Mouse (Mus musculus) left cerebral cortex, adult 2 months (tissue): Measurements from ENCODE around the gene Arhgap44. TPM values are rescaled to one million over a fixed set of nuclear protein-coding genes. Genes with fewer than 3 reads are reported as not detected.

Experiments
- DNase-seq, 2 experiments: peaks; one replicate each; pipeline ENCODE4 v3.0.0; 2021 to 2022; ENCODE audit warnings: low spot score in 2 of 2, mixed read lengths in 1 of 2; ENCODE audit errors: extremely low spot score in 1 of 2
- H3K27ac ChIP-seq: fragments of 200-600 bp; 2 replicates; pipeline ENCODE4 v1.8.1; 2022
- H3K4me3 ChIP-seq: fragments of 200-600 bp; 2 replicates; pipeline ENCODE4 v1.8.1; 2022
- CTCF ChIP-seq: fragments of 200-600 bp; IDR thresholded peaks from 2 replicates; pipeline ENCODE4 v1.8.1; 2022; ENCODE audit warnings: antibody characterized with exemption, mild to moderate bottlenecking, moderate library complexity
- intact Hi-C: fragments of 180-260 bp; cut with DNase I; formaldehyde crosslinking; loops from one replicate; pipeline ENCODE4 v1.15.1; 2025
- total RNA-seq, 2 experiments: library from RNA; stranded (reverse); gene quantifications; 2 replicates each; pipeline ENCODE4 v1.2.3; 2021

Gene Arhgap44
- total RNA-seq, 2 experiments from 2014 or later, result 137 to 142 TPM

- Histone ChIP-seq H3K27ac (peak overlapping the region; percentile 57), H3K4me3 (no peak overlapping the region)
- DNase-seq, result no peak
- intact Hi-C loops, result loop anchor here (1.0 kb wide), 1 partner anchor 11 kb away; no protein-coding TSS in a partner anchor
- no peak for TF ChIP-seq CTCF
Measured at GRCm38 (mm10) chr11:65069609-65070008, 93.2 kb downstream of the Arhgap44 start.

DNA sequence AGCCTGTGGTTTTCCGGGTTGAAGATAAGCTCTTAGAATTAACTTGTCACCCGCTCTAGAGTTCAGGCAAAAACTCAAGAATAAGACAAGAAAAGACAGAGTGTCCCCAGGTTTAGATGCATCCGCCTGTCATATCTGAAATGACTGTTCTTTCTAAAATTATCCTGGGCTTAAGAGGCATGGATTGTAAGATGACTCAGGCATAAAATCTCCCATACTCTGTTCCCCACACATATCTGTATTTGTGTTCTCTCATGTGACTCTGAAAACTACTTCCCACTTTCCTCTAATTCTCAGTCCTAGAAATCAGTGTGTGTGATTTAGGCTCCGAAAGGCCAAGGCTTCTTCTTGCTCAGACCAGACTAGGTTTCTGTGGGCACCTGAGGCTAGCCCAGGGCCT lies 93.7 kb downstream of the Arhgap44 start:
- TF ChIP-seq CTCF, result no peak
- Histone ChIP-seq H3K27ac (peak overlapping the region; percentile 57), H3K4me3 (no peak overlapping the region)
- intact Hi-C loops, result loop anchor here (1.0 kb wide), 1 partner anchor 11 kb away; no protein-coding TSS in a partner anchor
- no peak for DNase-seq

DNA sequence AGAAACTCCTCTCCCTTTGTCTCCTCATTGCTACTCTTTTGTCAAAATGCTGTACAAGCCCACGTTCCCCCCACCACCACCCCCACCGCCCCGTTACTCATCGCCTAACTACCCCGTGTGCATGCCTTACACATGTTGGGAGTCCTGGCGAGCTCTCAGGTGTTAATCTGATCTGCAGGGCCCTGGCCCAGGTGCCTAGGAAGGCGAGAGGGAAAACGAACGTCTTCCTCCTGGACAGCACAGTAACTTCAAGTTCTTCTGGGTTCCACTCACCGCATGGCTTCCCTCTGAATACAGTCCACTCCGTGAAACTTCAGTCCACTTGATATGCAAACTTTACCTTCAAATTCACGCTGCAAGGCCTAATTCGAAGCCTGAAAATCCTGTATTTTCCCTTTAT lies 97.6 kb downstream of the Arhgap44 start:
- intact Hi-C loops, result no loop called here
- DNase-seq, result no peak
- TF ChIP-seq CTCF, result no peak
- Histone ChIP-seq H3K27ac (no peak overlapping the region), H3K4me3 (no peak overlapping the region)

- no peak for DNase-seq
- intact Hi-C loops, result no loop called here
- no peak overlapping the region for H3K27ac ChIP-seq
- TF ChIP-seq CTCF, result peak; percentile 53
- H3K4me3 ChIP-seq, result no peak overlapping the region
Measured at GRCm38 (mm10) chr11:65061437-65061836, 101.3 kb downstream of the Arhgap44 start.

DNA sequence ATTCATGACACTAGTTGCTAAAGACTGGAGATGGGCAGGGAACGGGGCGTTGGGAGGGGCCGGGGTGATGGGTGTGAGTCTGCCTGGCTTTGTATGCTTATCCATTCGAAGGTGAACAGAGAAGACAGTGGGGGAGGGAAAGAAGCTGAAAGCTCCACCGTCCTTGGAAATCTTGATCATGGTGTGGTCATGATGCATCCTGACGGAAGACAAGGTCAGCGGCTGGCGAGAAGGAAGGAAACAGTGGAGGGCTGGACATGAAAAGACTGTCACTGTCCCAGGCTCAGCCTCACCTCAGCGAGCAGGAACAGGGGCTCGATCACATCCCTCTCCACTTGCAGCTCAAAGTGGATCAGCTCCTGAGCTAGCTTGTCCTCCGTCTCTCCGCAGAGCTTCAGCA lies 103.2 kb downstream of the Arhgap44 start:
- H3K27ac ChIP-seq, result no peak overlapping the region
- DNase-seq, result no peak
- no peak overlapping the region for H3K4me3 ChIP-seq
- intact Hi-C loops, result loop anchor here (2.0 to 10.0 kb wide), 3 partner anchors 78 to 185 kb away; no protein-coding TSS in a partner anchor
- no peak for TF ChIP-seq CTCF

GRCm38 (mm10) chr11:65058224-65058908 lies 104.4 kb downstream of the Arhgap44 start:
- intact Hi-C loops, result loop anchor here (1.0 to 10.0 kb wide), 4 partner anchors 11 to 186 kb away; no protein-coding TSS in a partner anchor
- peak overlapping the region; percentile 11; the same call in 1 of the 2 replicates for H3K27ac ChIP-seq
- no peak for TF ChIP-seq CTCF
- H3K4me3 ChIP-seq, result no peak overlapping the region
- DNase-seq, result no peak

DNA sequence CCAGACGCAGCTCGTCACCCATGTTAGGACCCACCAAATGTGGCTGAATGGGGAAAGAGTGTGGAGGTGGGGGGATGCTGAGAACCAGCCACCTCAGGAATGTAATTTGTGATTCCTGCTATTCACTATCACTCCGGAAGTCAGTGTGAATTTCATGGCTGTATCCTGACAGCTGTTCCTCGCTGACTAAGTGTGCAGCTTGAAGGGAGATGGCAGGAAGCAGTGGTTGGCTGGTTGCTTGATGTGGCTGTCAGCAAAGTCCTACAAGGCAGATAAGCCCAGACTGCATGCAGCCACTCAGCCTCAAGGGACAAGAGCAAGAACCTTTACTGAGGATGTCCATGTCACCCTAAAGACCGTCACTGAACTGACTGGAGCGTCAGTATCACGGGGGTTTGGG lies 107.2 kb downstream of the Arhgap44 start:
- Histone ChIP-seq H3K4me3 (no peak overlapping the region), H3K27ac (no peak overlapping the region)
- TF ChIP-seq CTCF, result no peak
- no peak for DNase-seq
- intact Hi-C loops, result loop anchor here (5.0 to 10.0 kb wide), 2 partner anchors 82 to 189 kb away; no protein-coding TSS in a partner anchor

GRCm38 (mm10) chr11:65054216-65054615 lies 108.5 kb downstream of the Arhgap44 start:
- intact Hi-C loops, result loop anchor here (10.0 kb wide), 1 partner anchor 191 kb away; no protein-coding TSS in a partner anchor
- H3K27ac ChIP-seq, result no peak overlapping the region
- no peak for TF ChIP-seq CTCF
- no peak overlapping the region for H3K4me3 ChIP-seq
- DNase-seq, result no peak

DNA sequence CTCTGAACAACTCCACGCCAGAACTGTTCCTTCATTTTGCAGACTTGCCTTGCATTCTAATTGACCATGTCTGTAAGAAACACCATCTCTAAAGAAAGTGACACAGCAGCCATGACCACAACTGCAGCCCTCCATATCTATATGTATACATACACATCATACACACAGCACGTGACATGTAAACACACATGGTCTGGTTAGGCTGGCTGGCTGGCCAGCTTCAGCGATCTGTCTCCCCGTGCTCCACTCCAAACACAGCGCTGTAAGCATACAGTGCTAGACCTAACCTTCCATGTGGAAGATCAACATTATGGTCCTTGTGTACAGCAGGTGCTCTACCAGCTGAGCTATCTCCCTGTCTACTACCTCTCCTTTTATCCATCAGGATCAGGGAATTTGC lies 111.9 kb downstream of the Arhgap44 start:
- TF ChIP-seq CTCF, result no peak
- no peak overlapping the region for H3K4me3 ChIP-seq
- DNase-seq, result no peak
- no peak overlapping the region for H3K27ac ChIP-seq
- intact Hi-C loops, result loop anchor here (10.0 kb wide), 1 partner anchor 194 kb away; no protein-coding TSS in a partner anchor

DNA sequence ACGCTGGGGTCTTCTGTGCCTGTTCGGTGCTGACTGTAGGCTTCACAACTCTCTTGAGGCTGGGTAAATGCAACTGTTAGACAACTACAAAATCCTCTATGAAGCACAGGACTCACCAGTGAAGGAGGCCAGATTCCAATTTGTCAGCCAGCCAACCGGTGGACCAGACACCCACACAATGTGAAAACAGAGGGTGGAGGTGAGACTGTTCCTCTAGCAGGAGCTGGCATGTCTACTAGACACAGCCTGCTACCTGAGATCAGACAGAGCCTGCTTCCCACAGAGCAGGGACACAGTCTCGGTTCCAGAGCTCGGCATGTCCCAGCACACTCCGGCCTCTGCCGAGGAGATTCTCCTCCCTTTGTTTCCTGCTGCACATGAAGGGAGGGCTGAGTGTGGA lies 113.7 kb downstream of the Arhgap44 start:
- intact Hi-C loops, result no loop called here
- Histone ChIP-seq H3K27ac (no peak overlapping the region), H3K4me3 (no peak overlapping the region)
- no peak for TF ChIP-seq CTCF
- peak in 1 of 2 experiments; percentile 41 for DNase-seq

DNA sequence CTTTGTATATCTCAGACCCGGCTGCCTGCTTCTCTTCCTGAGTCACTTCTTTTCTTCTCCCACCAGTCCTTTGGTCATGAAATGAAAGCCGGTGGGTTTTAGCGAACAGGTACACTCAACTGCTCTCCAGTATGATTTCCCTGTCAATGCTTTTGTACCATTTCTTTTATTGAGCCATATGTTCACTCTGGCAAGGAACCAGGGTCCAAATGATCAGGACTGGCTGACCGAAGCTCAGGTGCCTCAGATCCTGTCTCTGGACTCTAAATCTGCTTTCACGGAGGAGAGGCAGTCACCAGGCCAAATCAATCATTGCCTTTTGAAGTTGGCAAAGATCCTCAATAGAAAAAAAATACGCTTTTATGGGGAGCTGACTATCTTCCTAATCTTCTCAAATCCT lies 122.2 kb downstream of the Arhgap44 start:
- DNase-seq, result no peak
- no peak for TF ChIP-seq CTCF
- Histone ChIP-seq H3K4me3 (no peak overlapping the region), H3K27ac (no peak overlapping the region)
- intact Hi-C loops, result no loop called here

DNA sequence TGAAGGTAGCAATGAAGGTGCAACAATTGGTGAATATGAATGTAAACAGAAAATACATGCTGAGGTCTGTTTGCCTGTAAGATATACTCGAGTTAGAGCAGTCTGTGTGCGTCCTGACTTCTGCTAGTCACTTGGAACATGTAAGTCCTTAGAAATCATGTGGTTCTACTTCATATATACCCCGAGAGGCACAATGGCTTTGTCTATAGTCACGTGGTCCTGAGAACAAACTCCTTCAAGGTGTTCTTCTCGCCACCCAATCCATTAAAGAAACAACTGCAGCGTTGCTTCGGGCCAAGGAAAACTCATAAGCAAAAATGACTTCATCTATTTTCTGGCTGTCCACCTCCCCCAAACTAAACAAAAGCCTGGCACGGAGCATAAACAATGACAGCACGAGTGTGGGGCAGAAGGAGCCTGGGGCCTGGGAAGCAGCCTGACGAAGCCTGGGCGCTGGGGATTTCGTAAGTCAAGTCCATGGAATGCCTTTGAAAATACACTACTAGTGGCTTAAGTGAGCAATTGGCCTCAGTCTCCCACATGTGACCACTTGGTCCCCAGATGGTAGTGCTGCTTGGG lies 123.2 kb downstream of the Arhgap44 start:
- no peak for DNase-seq
- Histone ChIP-seq H3K27ac (no peak overlapping the region), H3K4me3 (no peak overlapping the region)
- no peak for TF ChIP-seq CTCF
- intact Hi-C loops, result no loop called here
